26 mouse cellular contexts compared by ENCODE assay signal in genomic region chr3:90338190-90338589, GRCm38 (mm10). TPM values are rescaled to one million over a fixed set of nuclear protein-coding genes. Genes with fewer than 3 reads are reported as not detected.
A peak's percentile ranks its signal among the peaks of the same experiment; 100 is the strongest.
DNase-seq lines count a peak whose midpoint lies in the region; ATAC-seq and TF ChIP-seq lines count a peak whose summit lies in the region.
"Had no signal": no experiment of that assay in that cellular context is flagged by ENCODE, and none has a peak within 500 bp of the region (broad histone marks: within the 10 kb centered on the region; RNA-seq: fewer than 3 reads in every experiment).

No protein-coding gene starts in this region.

- no peak for ATAC-seq in heart, embryonic 15.5 days (replicated peaks; ENCODE audit: insufficient number of reproducible peaks, insufficient read depth, low FRiP score, low read depth)
- ATAC-seq: activated CD4-positive, CD25-positive, alpha-beta regulatory T cell, adult 4 months; forebrain, embryonic 14.5 days; forebrain, postnatal 0 days; hindbrain, postnatal 0 days; inflammation-experienced regulatory T-cells, adult 6 months; intestine, embryonic 16.5 days had no signal

- H3K9ac ChIP-seq in heart, embryonic 15.5 days, result no peak overlapping the region
- H3K9ac ChIP-seq: embryonic facial prominence, embryonic 12.5 days; embryonic facial prominence, embryonic 15.5 days; forebrain, postnatal 0 days; hindbrain, embryonic 14.5 days had no signal

- TF ChIP-seq POLR2A in kidney, adult 2 months (IDR thresholded peaks at IDR 0.05; ENCODE audit: low read depth, low read length), result no peak
- no peak for TF ChIP-seq POLR2A in brain, embryonic 14.5 days (IDR thresholded peaks at IDR 0.05; ENCODE audit: borderline replicate concordance, extremely low read depth, insufficient read depth, insufficient read length, poor library complexity, severe bottlenecking)

- 0 out of 2 replicates have a peak overlapping the region, but pooled peaks have one; percentile 17 for H3K27ac ChIP-seq in heart, embryonic 15.5 days
- no peak overlapping the region for H3K27ac ChIP-seq in kidney, adult 2 months (ENCODE audit: insufficient read depth, low read depth, low read length)
- H3K27ac ChIP-seq: embryonic facial prominence, embryonic 12.5 days; embryonic facial prominence, embryonic 15.5 days; gastrocnemius, adult 2 months; hindbrain, embryonic 14.5 days; hindbrain, postnatal 0 days had no signal

- peaks cover 14% of the 10 kb centered on the region for H3K36me3 ChIP-seq in heart, embryonic 15.5 days
- H3K36me3 ChIP-seq in kidney, adult 2 months (ENCODE audit: control insufficient read depth, insufficient read depth, low read length), result no peaks in the 10 kb centered on the region

- DNase-seq in heart, adult 9 months (ENCODE audit: low spot score in 2 of 2), result no peak
- peak; percentile 17 for DNase-seq in kidney, adult 2 months
- DNase-seq in kidney, adult 9 months, result no peak
- peak; percentile 71 for DNase-seq in 416B (ENCODE audit: low read depth)
- peak; percentile 24 for DNase-seq in brain, embryonic 14.5 days (ENCODE audit: low read depth)
- no peak for DNase-seq in embryo, embryonic 11 days
- DNase-seq: adrenal gland, postnatal 14 days; cerebellum, adult 11-12 months; cerebellum, adult 8-10 months; cerebellum, postnatal 10 days; forebrain, postnatal 0 days; gastrocnemius, adult 2 months; gastrocnemius, postnatal 14 days; heart, adult 18-20 months; heart, postnatal 4 days; kidney, adult 18-20 months had no signal

- no peak overlapping the region for H3K4me2 ChIP-seq in heart, embryonic 15.5 days
- H3K4me2 ChIP-seq: embryonic facial prominence, embryonic 12.5 days; embryonic facial prominence, embryonic 15.5 days; heart, embryonic 11.5 days; hindbrain, embryonic 14.5 days had no signal

- H3K4me1 ChIP-seq in heart, embryonic 15.5 days (replicated peaks), result peaks cover 10% of the 10 kb centered on the region; the same call in 1 of the 2 replicates
- H3K4me1 ChIP-seq in kidney, adult 2 months (ENCODE audit: control insufficient read depth, insufficient read depth, low read length), result peaks cover 4% of the 10 kb centered on the region; the same call in 1 of the 2 replicates
- H3K4me1 ChIP-seq: embryonic facial prominence, embryonic 12.5 days; embryonic facial prominence, embryonic 15.5 days had no signal

- WGBS in heart, embryonic 15.5 days, result 60% methylated on average over 3 of the region's 3 CpGs
- 61% methylated on average over 3 of the region's 3 CpGs for WGBS in kidney, adult 2 months

- H3K9me3 ChIP-seq in heart, embryonic 15.5 days (replicated peaks), result no peaks in the 10 kb centered on the region
- H3K9me3 ChIP-seq: embryonic facial prominence, embryonic 12.5 days; embryonic facial prominence, embryonic 15.5 days had no signal

- no peaks in the 10 kb centered on the region for H3K27me3 ChIP-seq in heart, embryonic 15.5 days
- H3K27me3 ChIP-seq in kidney, adult 2 months (replicated peaks; ENCODE audit: control insufficient read depth, insufficient read depth, low read length), result no peaks in the 10 kb centered on the region
- H3K27me3 ChIP-seq: embryonic facial prominence, embryonic 12.5 days; embryonic facial prominence, embryonic 15.5 days had no signal

- no peak for TF ChIP-seq CTCF in kidney, adult 2 months (conservative IDR thresholded peaks at IDR 0.05; ENCODE audit: insufficient read depth, insufficient read length, low read depth, low read length)
- no peak for TF ChIP-seq CTCF in brain, embryonic 14.5 days (IDR thresholded peaks at IDR 0.05; ENCODE audit: borderline replicate concordance, extremely low read depth, insufficient read depth, insufficient read length)

- H3K4me3 ChIP-seq in heart, embryonic 15.5 days, result no peak overlapping the region
- no peak overlapping the region for H3K4me3 ChIP-seq in kidney, adult 2 months (ENCODE audit: insufficient read depth, low read depth, low read length)
- H3K4me3 ChIP-seq: embryonic facial prominence, embryonic 12.5 days; embryonic facial prominence, embryonic 15.5 days; gastrocnemius, adult 2 months had no signal

RNA-seq across cellular contexts. Expression of gene Gatad2b, which starts 45.2 kb away (rescaled TPM):
- 7.1 and 9.5 TPM in 2 replicates for polyA plus RNA-seq in heart, embryonic 15.5 days (2015; fragmentation: Nextera tagmentation; extraction: Ambion mirVana)
- polyA plus RNA-seq in kidney, adult 2 months (2012; rRNA removed), result 18.5 and 18.6 TPM in 2 replicates
- 27.3 and 52.6 TPM in 2 replicates for polyA plus RNA-seq in brain, embryonic 14.5 days (2012; rRNA removed)

RNA-seq across cellular contexts. Expression of gene Slc27a3, which starts 51.5 kb away (rescaled TPM):
- polyA plus RNA-seq in heart, embryonic 15.5 days (2015; fragmentation: Nextera tagmentation; extraction: Ambion mirVana), result 4.8 and 9.4 TPM in 2 replicates
- 12.9 and 16.2 TPM in 2 replicates for polyA plus RNA-seq in kidney, adult 2 months (2012; rRNA removed)
- polyA plus RNA-seq in brain, embryonic 14.5 days (2012; rRNA removed), result 52.9 and 55.5 TPM in 2 replicates

Comparison
In these comparisons a context has a peak if more than half of its experiments do, and no peak if none do; other contexts are left out.
1. DNase-seq: peak in kidney, adult 2 months (single experiment), 416B (single experiment) and brain, embryonic 14.5 days (single experiment); none in heart, adult 9 months (0 of 2), kidney, adult 9 months (single experiment) and embryo, embryonic 11 days (single experiment).